Mouse (Mus musculus): ENCODE measurements around the gene Olfr709-ps1.
"Not testable (repeated sequence)": the region's sequence is repeated elsewhere in the genome, so short reads cannot be mapped to it uniquely, and the experiment has no call there.

Olfr709-ps1 gene

GRCm38 (mm10) chr7:106932119-106932518, at the start of gene Olfr709-ps1:
Gene Olfr709-ps1, minus strand, starts transcription at chr7:106932219.
- no peak for DNase-seq (ENCODE audit: low spot score)

- no peak for DNase-seq (ENCODE audit: low spot score)
Observed at GRCm38 (mm10) chr7:106975353-106975752, 43.3 kb upstream of the Olfr709-ps1 start, which contains the start of gene Olfr711. Gene Olfr711, minus strand, starts transcription at chr7:106975453.

DNA sequence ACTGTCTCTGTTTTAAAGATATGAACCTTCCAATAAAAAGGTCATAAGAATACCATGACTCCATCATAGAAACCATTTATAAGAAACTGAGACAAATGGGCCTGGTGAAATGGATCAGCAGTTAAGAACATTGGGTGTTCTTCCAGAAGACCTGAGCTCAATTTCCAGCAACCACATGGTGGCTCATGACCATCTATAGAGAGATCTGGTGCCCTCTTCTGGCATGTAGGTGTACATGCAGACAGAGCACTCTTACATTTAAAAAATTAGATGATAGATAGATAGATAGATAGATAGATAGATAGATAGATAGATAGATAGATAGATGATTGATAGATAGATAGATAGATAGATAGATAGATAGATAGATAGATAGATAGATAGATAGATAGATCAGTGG, 35.5 kb upstream of the Olfr709-ps1 start:
- peak; percentile 10 for DNase-seq (ENCODE audit: low spot score)

GRCm38 (mm10) chr7:106963837-106964236, 31.8 kb upstream of the Olfr709-ps1 start, which contains the start of gene Olfr6:
Gene Olfr6, minus strand, starts transcription at chr7:106963937.
- DNase-seq (ENCODE audit: low spot score), result no peak

GRCm38 (mm10) chr7:106948212-106948611, 16.2 kb upstream of the Olfr709-ps1 start, which contains the start of gene Olfr710:
Gene Olfr710, minus strand, starts transcription at chr7:106948312.
- no peak for DNase-seq (ENCODE audit: low spot score)

GRCm38 (mm10) chr7:106920961-106921360, 11.1 kb downstream of the Olfr709-ps1 start:
- DNase-seq (ENCODE audit: low spot score), result not testable (repeated sequence)

DNA sequence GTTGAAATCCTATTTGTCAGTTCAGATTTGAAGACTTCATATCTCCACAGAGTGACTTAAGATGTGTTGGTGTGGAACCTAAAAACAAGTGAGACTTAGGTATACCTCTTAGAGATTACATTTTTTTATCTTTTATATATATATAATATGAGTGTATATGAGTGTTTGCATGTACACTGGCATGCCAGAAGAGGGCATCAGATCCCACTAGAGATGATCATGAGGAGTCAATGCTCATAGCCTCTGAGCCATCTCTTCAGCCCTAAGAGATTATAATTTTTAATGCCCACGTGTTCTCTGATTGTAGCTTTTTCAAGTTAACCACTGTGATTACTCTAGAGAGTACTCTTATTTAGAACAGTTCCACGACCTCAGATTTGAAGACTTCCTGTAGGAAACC, 24.3 kb downstream of the Olfr709-ps1 start, which contains the start of gene Olfr1532-ps1:
Olfr1532-ps1 (plus strand) TSS at position 326 of the 400 bp plus-strand sequence.
- no peak for DNase-seq (ENCODE audit: low spot score)

- DNase-seq (ENCODE audit: low spot score), result not testable (repeated sequence)
Observed at GRCm38 (mm10) chr7:106901141-106901540, 30.9 kb downstream of the Olfr709-ps1 start, which contains the start of gene Olfr707. Gene Olfr707, minus strand, starts transcription at chr7:106901241.

DNA sequence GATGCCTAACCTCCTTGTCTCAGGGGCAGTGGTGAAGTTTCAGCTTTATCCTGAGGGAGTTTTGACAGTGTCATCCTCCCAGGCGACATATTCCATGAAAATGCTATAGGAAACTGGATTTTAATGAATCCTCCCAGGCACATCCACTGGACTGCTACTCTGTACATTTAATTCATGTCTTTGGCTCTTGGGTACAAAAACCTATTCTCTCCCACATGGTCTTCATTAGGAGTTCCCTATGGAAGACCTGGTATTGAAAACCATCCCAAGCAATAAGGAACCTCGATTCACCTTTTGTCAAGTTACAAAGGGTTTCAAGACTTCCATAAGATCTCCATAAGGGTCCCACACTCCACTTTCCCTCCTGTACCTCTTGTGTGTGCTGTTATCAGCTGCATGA, 44.0 kb downstream of the Olfr709-ps1 start, which contains the start of gene Olfr706:
Olfr706 (minus strand) TSS at position 101 of the 400 bp plus-strand sequence.
- DNase-seq (ENCODE audit: low spot score), result no peak

DNA sequence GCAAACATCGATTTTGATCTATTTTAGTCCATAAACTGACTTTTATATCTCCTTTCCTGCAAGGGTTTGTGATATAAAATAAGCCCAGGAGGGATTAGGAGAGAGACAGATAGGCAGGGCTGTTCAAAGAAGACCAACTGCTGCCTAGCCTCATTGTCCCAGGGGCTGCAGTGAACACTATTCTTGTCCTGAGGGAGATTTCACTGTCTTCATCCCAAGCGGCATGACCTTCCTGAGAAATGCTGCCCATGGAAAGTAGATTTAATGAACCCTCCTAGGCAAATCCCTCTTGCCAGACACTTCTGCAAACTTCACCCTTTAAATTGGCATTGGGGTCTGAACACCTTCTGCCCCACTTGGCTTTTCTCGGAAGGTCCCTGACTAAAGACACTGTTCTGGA, 55.2 kb downstream of the Olfr709-ps1 start, which contains the start of gene Olfr705:
Olfr705 (minus strand) TSS at position 101 of the 400 bp plus-strand sequence.
- DNase-seq (ENCODE audit: low spot score), result no peak
